ENCODE assay signal across 33 mouse cellular contexts in genomic region chr12:52595389-52596185, GRCm38 (mm10).
DNase-seq lines count a peak whose midpoint lies in the region; ATAC-seq and TF ChIP-seq lines count a peak whose summit lies in the region.
"Had no signal": no experiment of that assay in that cellular context is flagged by ENCODE, and none has a peak within 500 bp of the region (broad histone marks: within the 10 kb centered on the region; RNA-seq: fewer than 3 reads in every experiment).

No protein-coding gene starts in this region.

- DNase-seq in A20 (ENCODE audit: low read depth, low spot score) (peak; percentile 34), CH12.LX (ENCODE audit: extremely low read depth) (peak; percentile 10)
- no peak for DNase-seq in frontal cortex, postnatal 14 days (ENCODE audit: low spot score in 2 of 2)
- no peak for DNase-seq in natural killer cell, adult 2 months (ENCODE audit: low spot score in 2 of 2)
- DNase-seq: adrenal gland, postnatal 10 days; cerebellum, adult 8-10 months; cerebellum, postnatal 25 days; gastrocnemius, postnatal 25 days; heart, adult 11 months; heart, postnatal 36 days; kidney, adult 2 months; kidney, postnatal 4 days; liver, postnatal 0 days; lung, postnatal 36 days; retina, postnatal 1 day; right cerebral cortex, postnatal 14 days; spleen, adult 18-20 months; thymus, postnatal 25 days had no signal

- 63% methylated on average over 7 of the region's 7 CpGs for WGBS in intestine, embryonic 16.5 days
- WGBS in stomach, embryonic 15.5 days = 69% methylated on average over 7 of the region's 7 CpGs
- WGBS in forebrain, embryonic 15.5 days = 83% methylated on average over 7 of the region's 7 CpGs

- peak; percentile 95 for ATAC-seq in intestine, embryonic 16.5 days
- ATAC-seq in stomach, embryonic 15.5 days (ENCODE audit: insufficient read depth, low FRiP score, low read depth) = peak; percentile 66
- no peak for ATAC-seq in forebrain, embryonic 15.5 days (replicated peaks)
- ATAC-seq: activated CD4-positive, CD25-positive, alpha-beta regulatory T cell, adult 4 months; forebrain, embryonic 13.5 days; hindbrain, postnatal 0 days; liver, postnatal 0 days had no signal

- H3K9ac ChIP-seq in CH12.LX (ENCODE audit: insufficient read depth, low read depth) = no peak overlapping the region
- no peak overlapping the region for H3K9ac ChIP-seq in intestine, embryonic 16.5 days (ENCODE audit: low read depth, low read length)
- no peak overlapping the region for H3K9ac ChIP-seq in stomach, embryonic 15.5 days
- H3K9ac ChIP-seq in forebrain, embryonic 15.5 days (replicated peaks) = no peak overlapping the region
- H3K9ac ChIP-seq: embryonic facial prominence, embryonic 15.5 days; forebrain, embryonic 13.5 days; hindbrain, embryonic 12.5 days; limb, embryonic 12.5 days; liver, postnatal 0 days; midbrain, embryonic 12.5 days; neural tube, embryonic 15.5 days had no signal

- dilution Hi-C loops in CH12.LX (cut with MboI; ENCODE audit: extremely low pct_ligation_motif_present, extremely low pct_unique_long_range_greater_than_20kb, low sequenced_read_pairs) = no loop called here

- H3K4me3 ChIP-seq in CH12.LX (replicated peaks in 1 of 3; ENCODE audit: low read depth in 2 of 3, low read length in 2 of 3, poor library complexity in 1 of 3) = no peak overlapping the region
- H3K4me3 ChIP-seq in intestine, embryonic 16.5 days (ENCODE audit: low read length) = no peak overlapping the region
- no peak overlapping the region for H3K4me3 ChIP-seq in stomach, embryonic 15.5 days (replicated peaks)
- no peak overlapping the region for H3K4me3 ChIP-seq in forebrain, embryonic 15.5 days
- H3K4me3 ChIP-seq: embryonic facial prominence, embryonic 10.5 days; embryonic facial prominence, embryonic 15.5 days; forebrain, embryonic 13.5 days; hindbrain, embryonic 12.5 days; left cerebral cortex, adult 2 months; limb, embryonic 12.5 days; midbrain, embryonic 12.5 days; neural tube, embryonic 15.5 days had no signal

- peaks cover 0 to 7% of the 10 kb centered on the region in 2 experiments; a peak in 2 of 4 replicates for H3K4me1 ChIP-seq in CH12.LX (ENCODE audit: control insufficient read depth in 1 of 2, insufficient read depth in 2 of 2)
- no peaks in the 10 kb centered on the region for H3K4me1 ChIP-seq in intestine, embryonic 16.5 days (ENCODE audit: control insufficient read depth, insufficient read depth, low read length)
- H3K4me1 ChIP-seq in stomach, embryonic 15.5 days = no peaks in the 10 kb centered on the region
- no peaks in the 10 kb centered on the region for H3K4me1 ChIP-seq in forebrain, embryonic 15.5 days
- H3K4me1 ChIP-seq: embryonic facial prominence, embryonic 10.5 days; embryonic facial prominence, embryonic 15.5 days; forebrain, embryonic 13.5 days; hindbrain, embryonic 12.5 days; limb, embryonic 12.5 days; midbrain, embryonic 12.5 days; neural tube, embryonic 15.5 days had no signal

- TF ChIP-seq POLR2A in CH12.LX (IDR thresholded peaks at IDR 0.05; ENCODE audit: low read depth, low read length) = no peak

- TF ChIP-seq RAD21 in CH12.LX (IDR thresholded peaks at IDR 0.05; ENCODE audit: low read depth, low read length) = no peak

- H3K79me2 ChIP-seq in CH12.LX (replicated peaks; ENCODE audit: control insufficient read depth, extremely low read depth, insufficient read depth, poor library complexity, severe bottlenecking) = no peaks in the 10 kb centered on the region

- no peaks in the 10 kb centered on the region for H3K27me3 ChIP-seq in CH12.LX (replicated peaks)
- H3K27me3 ChIP-seq in intestine, embryonic 16.5 days (replicated peaks; ENCODE audit: control insufficient read depth, insufficient read depth, low read length) = no peaks in the 10 kb centered on the region
- H3K27me3 ChIP-seq in stomach, embryonic 15.5 days (replicated peaks) = no peaks in the 10 kb centered on the region
- no peaks in the 10 kb centered on the region for H3K27me3 ChIP-seq in forebrain, embryonic 15.5 days
- H3K27me3 ChIP-seq: embryonic facial prominence, embryonic 15.5 days; forebrain, embryonic 13.5 days; hindbrain, embryonic 12.5 days; limb, embryonic 12.5 days; midbrain, embryonic 12.5 days; neural tube, embryonic 15.5 days had no signal

- peak in 1 of 2 experiments; percentile 25; a peak in 2 of 4 replicates for TF ChIP-seq CTCF in CH12.LX (conservative IDR thresholded peaks at IDR 0.05 in 1 of 2, IDR thresholded peaks at IDR 0.05 in 1 of 2; ENCODE audit: low read depth in 2 of 2, low read length in 2 of 2)

- in situ Hi-C loops in CH12.LX (cut with MboI; ENCODE audit: low pct_ligation_motif_present, low pct_unique_long_range_greater_than_20kb, low sequenced_read_pairs) = no loop called here

- H3K27ac ChIP-seq in CH12.LX (ENCODE audit: insufficient read depth, low read depth) = no peak overlapping the region
- H3K27ac ChIP-seq in intestine, embryonic 16.5 days (ENCODE audit: low read length) = peak overlapping the region; percentile 48
- no peak overlapping the region for H3K27ac ChIP-seq in stomach, embryonic 15.5 days
- H3K27ac ChIP-seq in forebrain, embryonic 15.5 days (replicated peaks) = no peak overlapping the region
- H3K27ac ChIP-seq: embryonic facial prominence, embryonic 10.5 days; embryonic facial prominence, embryonic 15.5 days; forebrain, embryonic 13.5 days; hindbrain, embryonic 12.5 days; hindbrain, postnatal 0 days; left cerebral cortex, adult 2 months; limb, embryonic 12.5 days; midbrain, embryonic 12.5 days; neural tube, embryonic 15.5 days had no signal

- H3K4me2 ChIP-seq in CH12.LX (ENCODE audit: insufficient read depth, low read depth, poor library complexity, severe bottlenecking) = no peak overlapping the region
- H3K4me2 ChIP-seq in intestine, embryonic 16.5 days (ENCODE audit: low read depth, low read length) = no peak overlapping the region
- no peak overlapping the region for H3K4me2 ChIP-seq in stomach, embryonic 15.5 days
- no peak overlapping the region for H3K4me2 ChIP-seq in forebrain, embryonic 15.5 days (replicated peaks)
- H3K4me2 ChIP-seq: embryonic facial prominence, embryonic 15.5 days; forebrain, embryonic 13.5 days; heart, embryonic 11.5 days; hindbrain, embryonic 12.5 days; limb, embryonic 12.5 days; liver, embryonic 11.5 days; midbrain, embryonic 12.5 days; neural tube, embryonic 15.5 days had no signal

- no peak for TF ChIP-seq EP300 in CH12.LX (IDR thresholded peaks at IDR 0.05; ENCODE audit: low read length)

- no peaks in the 10 kb centered on the region for H3K36me3 ChIP-seq in CH12.LX (replicated peaks in 1 of 2; ENCODE audit: control insufficient read depth in 1 of 2, insufficient read depth in 1 of 2, low read length in 1 of 2)
- H3K36me3 ChIP-seq in intestine, embryonic 16.5 days (ENCODE audit: control insufficient read depth, insufficient read depth, low read length) = no peaks in the 10 kb centered on the region
- no peaks in the 10 kb centered on the region for H3K36me3 ChIP-seq in stomach, embryonic 15.5 days
- H3K36me3 ChIP-seq in forebrain, embryonic 15.5 days = no peaks in the 10 kb centered on the region
- H3K36me3 ChIP-seq: embryonic facial prominence, embryonic 10.5 days; embryonic facial prominence, embryonic 15.5 days; hindbrain, embryonic 12.5 days; limb, embryonic 12.5 days; midbrain, embryonic 12.5 days; neural tube, embryonic 15.5 days had no signal

- peaks cover 12% of the 10 kb centered on the region for H3K9me3 ChIP-seq in CH12.LX (replicated peaks; ENCODE audit: low read length)
- H3K9me3 ChIP-seq in intestine, embryonic 16.5 days (ENCODE audit: control insufficient read depth, low read length) = no peaks in the 10 kb centered on the region
- H3K9me3 ChIP-seq in stomach, embryonic 15.5 days = no peaks in the 10 kb centered on the region
- H3K9me3 ChIP-seq in forebrain, embryonic 15.5 days = no peaks in the 10 kb centered on the region
- H3K9me3 ChIP-seq: embryonic facial prominence, embryonic 15.5 days; hindbrain, embryonic 12.5 days; midbrain, embryonic 12.5 days; neural tube, embryonic 15.5 days had no signal

TF ChIP-seq in CH12.LX, 34 proteins besides CTCF, POLR2A, EP300 and RAD21:
- TF ChIP-seq KAT2A (IDR thresholded peaks at IDR 0.05; ENCODE audit: insufficient replicate concordance, low read length) (no peak), NRF1 (IDR thresholded peaks at IDR 0.05; ENCODE audit: low read depth, low read length) (no peak), ELF1 (IDR thresholded peaks at IDR 0.05; ENCODE audit: low read depth, low read length) (0 out of 2 replicates have a peak, but pooled peaks have one; percentile 10), TBP (conservative IDR thresholded peaks at IDR 0.05; ENCODE audit: low read depth, low read length) (peak; percentile 94), JUN (IDR thresholded peaks at IDR 0.05; ENCODE audit: insufficient read depth, low read depth, low read length) (no peak)

Comparison
In these comparisons a context has a peak if more than half of its experiments do, and no peak if none do; other contexts are left out.
1. DNase-seq: peak in A20 (single experiment) and CH12.LX (single experiment); none in frontal cortex, postnatal 14 days (0 of 2) and natural killer cell, adult 2 months (0 of 2).